9 mouse cellular contexts compared by ENCODE assay signal in genomic region chr10:118592648-118593368, GRCm38 (mm10).
DNase-seq lines count a peak whose midpoint lies in the region; ATAC-seq and TF ChIP-seq lines count a peak whose summit lies in the region.
"Had no signal": no experiment of that assay in that cellular context is flagged by ENCODE, and none has a peak within 500 bp of the region (broad histone marks: within the 10 kb centered on the region; RNA-seq: fewer than 3 reads in every experiment).

No protein-coding gene starts in this region.

- no peak; the same call in 1 of the 2 replicates for ATAC-seq in intestine, postnatal 0 days
- peak; percentile 38; the same call in 1 of the 2 replicates for ATAC-seq in neural tube, embryonic 11.5 days (ENCODE audit: insufficient read depth, low FRiP score, low TSS enrichment)
- no peak for ATAC-seq in stomach, postnatal 0 days (ENCODE audit: low FRiP score, low TSS enrichment)

- intact Hi-C loops in gastrocnemius, adult 2 months (cut with DNase I) = loop anchor here (1.0 to 10.0 kb wide), 3 partner anchors 274 to 572 kb away; no protein-coding TSS in a partner anchor
- intact Hi-C loops in left cerebral cortex, postnatal 36 days (cut with DNase I) = loop anchor here (1.0 to 10.0 kb wide), 4 partner anchors 262 to 572 kb away; no protein-coding TSS in a partner anchor

- H3K4me1 ChIP-seq in intestine, postnatal 0 days (replicated peaks; ENCODE audit: control insufficient read depth, insufficient read depth, low read length) = 0 out of 2 replicates have a peak, but pooled peaks cover 2% of the 10 kb centered on the region
- no peaks in the 10 kb centered on the region for H3K4me1 ChIP-seq in neural tube, embryonic 11.5 days (ENCODE audit: control insufficient read depth, insufficient read depth, low read length)
- H3K4me1 ChIP-seq in stomach, postnatal 0 days (replicated peaks; ENCODE audit: control insufficient read depth, insufficient read depth) = no peaks in the 10 kb centered on the region
- H3K4me1 ChIP-seq: embryonic facial prominence, embryonic 15.5 days had no signal

- WGBS in intestine, postnatal 0 days = 36% methylated on average over 16 of the region's 16 CpGs
- WGBS in neural tube, embryonic 11.5 days = 41% methylated on average over 16 of the region's 16 CpGs
- WGBS in stomach, postnatal 0 days = 35% methylated on average over 16 of the region's 16 CpGs

- H3K9ac ChIP-seq in intestine, postnatal 0 days (ENCODE audit: low read depth, low read length) = no peak overlapping the region
- H3K9ac ChIP-seq in neural tube, embryonic 11.5 days (ENCODE audit: low read length) = no peak overlapping the region
- H3K9ac ChIP-seq in stomach, postnatal 0 days (ENCODE audit: low read length) = no peak overlapping the region
- H3K9ac ChIP-seq: embryonic facial prominence, embryonic 15.5 days had no signal

- no peaks in the 10 kb centered on the region for H3K27me3 ChIP-seq in intestine, postnatal 0 days (replicated peaks; ENCODE audit: control insufficient read depth, insufficient read depth, low read length)
- no peaks in the 10 kb centered on the region for H3K27me3 ChIP-seq in neural tube, embryonic 11.5 days (ENCODE audit: control insufficient read depth, insufficient read depth, low read length)
- H3K27me3 ChIP-seq in stomach, postnatal 0 days (ENCODE audit: control insufficient read depth, insufficient read depth, low read length) = no peaks in the 10 kb centered on the region
- H3K27me3 ChIP-seq: embryonic facial prominence, embryonic 15.5 days had no signal

- no peaks in the 10 kb centered on the region for H3K9me3 ChIP-seq in intestine, postnatal 0 days (ENCODE audit: control insufficient read depth)
- H3K9me3 ChIP-seq in neural tube, embryonic 11.5 days (ENCODE audit: control insufficient read depth, low read length) = no peaks in the 10 kb centered on the region
- no peaks in the 10 kb centered on the region for H3K9me3 ChIP-seq in stomach, postnatal 0 days (ENCODE audit: control insufficient read depth, low read length)
- H3K9me3 ChIP-seq: embryonic facial prominence, embryonic 15.5 days had no signal

- H3K27ac ChIP-seq in gastrocnemius, adult 2 months = peak overlapping the region; percentile 20; the same call in 1 of the 2 replicates
- H3K27ac ChIP-seq in intestine, postnatal 0 days (ENCODE audit: low read depth, low read length) = no peak overlapping the region
- no peak overlapping the region for H3K27ac ChIP-seq in neural tube, embryonic 11.5 days (ENCODE audit: low read depth, low read length)
- H3K27ac ChIP-seq in stomach, postnatal 0 days (replicated peaks) = no peak overlapping the region
- H3K27ac ChIP-seq: embryonic facial prominence, embryonic 15.5 days had no signal

- no peak overlapping the region for H3K4me2 ChIP-seq in intestine, postnatal 0 days (replicated peaks; ENCODE audit: low read depth)
- no peak overlapping the region for H3K4me2 ChIP-seq in neural tube, embryonic 11.5 days (ENCODE audit: low read depth)
- H3K4me2 ChIP-seq in stomach, postnatal 0 days (replicated peaks; ENCODE audit: low read depth) = no peak overlapping the region
- H3K4me2 ChIP-seq: embryonic facial prominence, embryonic 15.5 days had no signal

- H3K4me3 ChIP-seq in gastrocnemius, adult 2 months = peak overlapping the region; percentile 23; the same call in 1 of the 2 replicates
- H3K4me3 ChIP-seq in intestine, postnatal 0 days (ENCODE audit: low read depth, low read length) = no peak overlapping the region
- no peak overlapping the region for H3K4me3 ChIP-seq in neural tube, embryonic 11.5 days (ENCODE audit: low read depth, low read length)
- H3K4me3 ChIP-seq in stomach, postnatal 0 days (ENCODE audit: low read depth, low read length) = no peak overlapping the region
- H3K4me3 ChIP-seq: embryonic facial prominence, embryonic 15.5 days had no signal

- no peaks in the 10 kb centered on the region for H3K36me3 ChIP-seq in intestine, postnatal 0 days (ENCODE audit: control insufficient read depth, insufficient read depth)
- no peaks in the 10 kb centered on the region for H3K36me3 ChIP-seq in neural tube, embryonic 11.5 days (ENCODE audit: control insufficient read depth, insufficient read depth, low read length)
- H3K36me3 ChIP-seq in stomach, postnatal 0 days (ENCODE audit: control insufficient read depth, insufficient read depth, low read length) = no peaks in the 10 kb centered on the region
- H3K36me3 ChIP-seq: embryonic facial prominence, embryonic 15.5 days had no signal

- no peak for TF ChIP-seq EP300 in stomach, postnatal 0 days (optimal IDR thresholded peaks at IDR 0.05)

- DNase-seq in 3T3-L1 (ENCODE audit: low read depth, low spot score) (peak; percentile 79), ZHBTc4 (ENCODE audit: low read depth, low spot score) (peak; percentile 69)
- DNase-seq in cerebellum, postnatal 25 days = peak; percentile 80 to 92
- DNase-seq in gastrocnemius, adult 2 months = peak; percentile 85
- peak; percentile 62 to 77 for DNase-seq in left cerebral cortex, postnatal 36 days (ENCODE audit: low spot score in 2 of 2)
- peak; percentile 73 for DNase-seq in neural tube, embryonic 11.5 days (ENCODE audit: low spot score)
- peak; percentile 84 for DNase-seq in stomach, postnatal 0 days (ENCODE audit: low spot score)

- peak; percentile 98; the same call in 1 of the 2 replicates for TF ChIP-seq CTCF in gastrocnemius, adult 2 months (IDR thresholded peaks at IDR 0.05)
- peak; percentile 96 for TF ChIP-seq CTCF in intestine, postnatal 0 days (IDR thresholded peaks at IDR 0.05; ENCODE audit: low read depth)
- peak; percentile 97 for TF ChIP-seq CTCF in stomach, postnatal 0 days (IDR thresholded peaks at IDR 0.05; ENCODE audit: low read depth)
